Mouse (Mus musculus): ENCODE data around the gene 1810024B03Rik. TPM values are rescaled to one million over a fixed set of nuclear protein-coding genes. Genes with fewer than 3 reads are reported as not detected.

The 1810024B03Rik gene
- polyA plus RNA-seq, 1 experiment, result 2.3 TPM

- WGBS, result under 1% methylated on average over 39 of the region's 39 CpGs
- Histone ChIP-seq H3K27ac (ENCODE audit: control insufficient read depth, insufficient read depth, low read depth, low read length, poor library complexity) (peak overlapping the region; percentile 62), H3K4me1 (ENCODE audit: control insufficient read depth, insufficient read depth, low read length) (no peaks in the 10 kb centered on the region; the same call in 1 of the 2 replicates), H3K4me3 (replicated peaks; ENCODE audit: control insufficient read depth, low read depth, low read length) (peak overlapping the region; percentile 85)
- TF ChIP-seq CTCF (IDR thresholded peaks at IDR 0.05; ENCODE audit: control insufficient read depth, insufficient read depth, low read length) (no peak), POLR2A (IDR thresholded peaks at IDR 0.05; ENCODE audit: borderline replicate concordance, control insufficient read depth, low read depth, low read length) (no peak)
These were observed 40.4 kb upstream of the 1810024B03Rik start for GRCm38 (mm10) chr2:127248334-127249004.

GRCm38 (mm10) chr2:127247592-127248333, 39.7 kb upstream of the 1810024B03Rik start, which contains the start of the genes Ciao1 and Tmem127:
Gene Ciao1 (minus strand): TSS chr2:127247816.
Gene Tmem127 (plus strand): TSS chr2:127247908.
- WGBS, result under 1% methylated on average over 53 of the region's 53 CpGs
- Histone ChIP-seq H3K4me3 (replicated peaks; ENCODE audit: control insufficient read depth, low read depth, low read length) (peak within 1 kb of the TSS; percentile 85), H3K4me1 (ENCODE audit: control insufficient read depth, insufficient read depth, low read length) (no peaks in the 10 kb centered on the region; the same call in 1 of the 2 replicates), H3K27ac (ENCODE audit: control insufficient read depth, insufficient read depth, low read depth, low read length, poor library complexity) (peak within 1 kb of the TSS; percentile 62)
- TF ChIP-seq CTCF (IDR thresholded peaks at IDR 0.05; ENCODE audit: control insufficient read depth, insufficient read depth, low read length), result no peak
- peak; percentile 63 for TF ChIP-seq POLR2A (IDR thresholded peaks at IDR 0.05; ENCODE audit: borderline replicate concordance, control insufficient read depth, low read depth, low read length)

GRCm38 (mm10) chr2:127240065-127240464, 32.0 kb upstream of the 1810024B03Rik start:
- no peaks in the 10 kb centered on the region for H3K4me1 ChIP-seq (ENCODE audit: control insufficient read depth, insufficient read depth, low read length)
- 93% methylated on average over 2 of the region's 2 CpGs for WGBS
- no peak overlapping the region for H3K4me3 ChIP-seq (replicated peaks; ENCODE audit: control insufficient read depth, low read depth, low read length)
- TF ChIP-seq CTCF (IDR thresholded peaks at IDR 0.05; ENCODE audit: control insufficient read depth, insufficient read depth, low read length), result no peak
- no peak for TF ChIP-seq POLR2A (IDR thresholded peaks at IDR 0.05; ENCODE audit: borderline replicate concordance, control insufficient read depth, low read depth, low read length)
- no peak overlapping the region for H3K27ac ChIP-seq (ENCODE audit: control insufficient read depth, insufficient read depth, low read depth, low read length, poor library complexity)

DNA sequence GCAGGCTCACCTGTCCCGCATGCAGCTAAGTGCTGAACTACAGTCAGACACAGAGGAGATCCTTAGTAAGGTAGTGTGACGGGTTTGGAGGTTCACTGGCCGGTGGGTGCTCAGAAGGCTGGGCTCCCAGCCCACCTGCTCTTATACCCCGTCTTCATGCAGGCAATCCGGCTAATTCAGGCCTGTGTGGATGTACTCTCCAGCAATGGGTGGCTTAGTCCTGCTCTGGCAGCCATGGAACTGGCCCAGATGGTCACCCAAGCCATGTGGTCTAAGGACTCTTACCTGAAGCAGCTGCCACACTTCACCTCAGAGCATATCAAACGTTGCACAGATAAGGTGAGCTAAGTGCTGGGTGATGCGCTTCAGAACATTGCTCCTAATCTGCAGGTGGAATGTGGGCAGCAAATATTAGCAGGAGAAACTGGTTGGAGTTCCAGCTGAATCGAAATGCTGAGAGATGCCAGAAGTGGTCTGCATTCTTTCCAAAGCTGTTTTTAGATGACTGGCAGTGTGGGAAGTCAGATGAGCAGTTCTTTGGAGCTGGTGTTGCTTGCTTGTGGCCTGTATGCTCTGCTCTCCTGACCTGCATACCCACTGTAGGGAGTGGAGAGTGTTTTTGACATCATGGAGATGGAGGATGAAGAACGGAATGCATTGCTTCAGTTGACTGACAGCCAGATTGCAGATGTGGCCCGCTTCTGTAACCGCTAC, 30.0 kb upstream of the 1810024B03Rik start:
- Histone ChIP-seq H3K4me1 (ENCODE audit: control insufficient read depth, insufficient read depth, low read length) (no peaks in the 10 kb centered on the region), H3K27ac (ENCODE audit: control insufficient read depth, insufficient read depth, low read depth, low read length, poor library complexity) (no peak overlapping the region), H3K4me3 (replicated peaks; ENCODE audit: control insufficient read depth, low read depth, low read length) (no peak overlapping the region)
- TF ChIP-seq POLR2A (IDR thresholded peaks at IDR 0.05; ENCODE audit: borderline replicate concordance, control insufficient read depth, low read depth, low read length) (no peak), CTCF (IDR thresholded peaks at IDR 0.05; ENCODE audit: control insufficient read depth, insufficient read depth, low read length) (no peak)
- WGBS, result 93% methylated on average over 11 of the region's 11 CpGs

- Histone ChIP-seq H3K4me3 (replicated peaks; ENCODE audit: control insufficient read depth, low read depth, low read length) (no peak overlapping the region), H3K27ac (ENCODE audit: control insufficient read depth, insufficient read depth, low read depth, low read length, poor library complexity) (no peak overlapping the region), H3K4me1 (ENCODE audit: control insufficient read depth, insufficient read depth, low read length) (no peaks in the 10 kb centered on the region)
- WGBS, result 97% methylated on average over 3 of the region's 3 CpGs
- TF ChIP-seq CTCF (IDR thresholded peaks at IDR 0.05; ENCODE audit: control insufficient read depth, insufficient read depth, low read length) (no peak), POLR2A (IDR thresholded peaks at IDR 0.05; ENCODE audit: borderline replicate concordance, control insufficient read depth, low read depth, low read length) (no peak)
These were observed 17.2 kb upstream of the 1810024B03Rik start for GRCm38 (mm10) chr2:127225261-127225660.

- 89% methylated on average over 5 of the region's 5 CpGs for WGBS
- Histone ChIP-seq H3K4me3 (replicated peaks; ENCODE audit: control insufficient read depth, low read depth, low read length) (no peak overlapping the region), H3K4me1 (ENCODE audit: control insufficient read depth, insufficient read depth, low read length) (no peaks in the 10 kb centered on the region), H3K27ac (ENCODE audit: control insufficient read depth, insufficient read depth, low read depth, low read length, poor library complexity) (no peak overlapping the region)
- TF ChIP-seq CTCF (IDR thresholded peaks at IDR 0.05; ENCODE audit: control insufficient read depth, insufficient read depth, low read length) (no peak), POLR2A (IDR thresholded peaks at IDR 0.05; ENCODE audit: borderline replicate concordance, control insufficient read depth, low read depth, low read length) (no peak)
These were observed 9.7 kb upstream of the 1810024B03Rik start for GRCm38 (mm10) chr2:127217746-127218145.

GRCm38 (mm10) chr2:127210701-127211100, 2.6 kb upstream of the 1810024B03Rik start:
- no peaks in the 10 kb centered on the region; the same call in 1 of the 2 replicates for H3K4me1 ChIP-seq (ENCODE audit: control insufficient read depth, insufficient read depth, low read length)
- TF ChIP-seq CTCF (IDR thresholded peaks at IDR 0.05; ENCODE audit: control insufficient read depth, insufficient read depth, low read length) (no peak), POLR2A (IDR thresholded peaks at IDR 0.05; ENCODE audit: borderline replicate concordance, control insufficient read depth, low read depth, low read length) (no peak)
- WGBS, result 93% methylated on average over 11 of the region's 11 CpGs
- no peak overlapping the region for H3K27ac ChIP-seq (ENCODE audit: control insufficient read depth, insufficient read depth, low read depth, low read length, poor library complexity)
- H3K4me3 ChIP-seq (replicated peaks; ENCODE audit: control insufficient read depth, low read depth, low read length), result no peak overlapping the region

DNA sequence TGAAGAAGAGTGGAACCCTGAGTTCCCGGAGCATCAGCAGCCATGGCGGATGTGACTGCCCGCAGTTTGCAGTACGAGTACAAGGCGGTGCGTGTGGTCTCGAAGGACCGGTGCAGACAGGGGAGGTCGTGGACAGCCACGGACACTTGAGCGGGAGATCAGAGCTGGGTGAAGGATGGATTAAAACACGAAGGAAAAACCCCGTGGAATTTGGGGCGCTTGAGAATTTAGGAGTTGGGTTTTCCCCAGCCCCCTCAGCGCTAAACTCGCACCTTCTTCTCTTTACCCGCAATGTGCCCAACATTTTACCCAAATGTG, 331 bp upstream of the 1810024B03Rik start:
- WGBS, result 0% methylated on average over 17 of the region's 17 CpGs
- no peaks in the 10 kb centered on the region; the same call in 1 of the 2 replicates for H3K4me1 ChIP-seq (ENCODE audit: control insufficient read depth, insufficient read depth, low read length)
- no peak for TF ChIP-seq POLR2A (IDR thresholded peaks at IDR 0.05; ENCODE audit: borderline replicate concordance, control insufficient read depth, low read depth, low read length)
- TF ChIP-seq CTCF (IDR thresholded peaks at IDR 0.05; ENCODE audit: control insufficient read depth, insufficient read depth, low read length), result no peak
- peak overlapping the region; percentile 64 for H3K27ac ChIP-seq (ENCODE audit: control insufficient read depth, insufficient read depth, low read depth, low read length, poor library complexity)
- H3K4me3 ChIP-seq (replicated peaks; ENCODE audit: control insufficient read depth, low read depth, low read length), result peak overlapping the region; percentile 92

Measured in bone marrow, adult 2 months (tissue).